Mouse (Mus musculus) cerebellum, adult 11 months (tissue): ENCODE data around the gene Sphk2.

Source experiments
- DNase-seq: peaks from one replicate; pipeline ENCODE4 v3.0.0; 2022

Sphk2 gene

GRCm38 (mm10) chr7:45723301-45723700, 5.5 kb upstream of the Sphk2 start:
- no peak for DNase-seq

- DNase-seq, result no peak
These were observed 4.5 kb upstream of the Sphk2 start for GRCm38 (mm10) chr7:45722348-45722713.

GRCm38 (mm10) chr7:45721642-45722347, 4.0 kb upstream of the Sphk2 start:
- DNase-seq, result no peak

GRCm38 (mm10) chr7:45721234-45721571, 3.4 kb upstream of the Sphk2 start:
- no peak for DNase-seq

GRCm38 (mm10) chr7:45720413-45721233, 2.8 kb upstream of the Sphk2 start, which contains the start of gene Fam83e:
TSS of gene Fam83e (plus strand) at chr7:45721212.
- no peak for DNase-seq

GRCm38 (mm10) chr7:45719738-45720412, 2.1 kb upstream of the Sphk2 start:
- DNase-seq, result no peak

GRCm38 (mm10) chr7:45719180-45719579, 1.4 kb upstream of the Sphk2 start:
- DNase-seq, result no peak

GRCm38 (mm10) chr7:45718331-45718730, 529 bp upstream of the Sphk2 start:
- no peak for DNase-seq

GRCm38 (mm10) chr7:45716952-45717917, 567 bp downstream of the Sphk2 start:
- DNase-seq, result no peak

GRCm38 (mm10) chr7:45716460-45716857, 1.3 kb downstream of the Sphk2 start:
- DNase-seq, result no peak

- DNase-seq, result peak; percentile 29
These were observed 1.9 kb downstream of the Sphk2 start for GRCm38 (mm10) chr7:45715741-45716459.

GRCm38 (mm10) chr7:45715090-45715708, 2.6 kb downstream of the Sphk2 start, which contains the start of gene Rpl18:
TSS of gene Rpl18 (plus strand) at chr7:45715457.
- peak; percentile 97 for DNase-seq

GRCm38 (mm10) chr7:45714630-45715089, 3.1 kb downstream of the Sphk2 start:
- DNase-seq, result no peak

GRCm38 (mm10) chr7:45713881-45714520, 3.8 kb downstream of the Sphk2 start:
- DNase-seq, result peak; percentile 22

GRCm38 (mm10) chr7:45713396-45713795, 4.4 kb downstream of the Sphk2 start:
- DNase-seq, result peak; percentile 50

GRCm38 (mm10) chr7:45712022-45712757, 5.6 kb downstream of the Sphk2 start:
- DNase-seq, result peak; percentile 41

- no peak for DNase-seq
These were observed 6.3 kb downstream of the Sphk2 start for GRCm38 (mm10) chr7:45711316-45712021.

GRCm38 (mm10) chr7:45710477-45711191, 7.2 kb downstream of the Sphk2 start:
- no peak for DNase-seq
